Mouse (Mus musculus) bone marrow macrophage, adult 2 months (primary cell): ENCODE results near the gene 4930404N11Rik. TPM values are rescaled to one million over a fixed set of nuclear protein-coding genes. Genes with fewer than 3 reads are reported as not detected.
A peak's percentile ranks its signal among the peaks of the same experiment; 100 is the strongest.

ENCODE experiments used
- H3K27ac ChIP-seq: 2 replicates; pipeline ENCODE4 v1.5.1; 2012; ENCODE audit warnings: low read depth, low read length; ENCODE audit not compliant: insufficient read depth
- H3K4me1 ChIP-seq: 2 replicates; pipeline ENCODE4 v1.6.1; 2012; ENCODE audit warnings: low read length; ENCODE audit not compliant: control insufficient read depth, insufficient read depth
- H3K4me3 ChIP-seq: 2 replicates; pipeline ENCODE4 v1.5.1; 2012; ENCODE audit warnings: mild to moderate bottlenecking, low read length, moderate library complexity; ENCODE audit not compliant: insufficient read depth
- CTCF ChIP-seq: IDR thresholded peaks from 2 replicates; pipeline ENCODE4 v1.5.1; 2012; ENCODE audit warnings: low read depth, mild to moderate bottlenecking, low read length, moderate library complexity
- POLR2A ChIP-seq: IDR thresholded peaks from 2 replicates; pipeline ENCODE4 v1.6.1; 2012; ENCODE audit warnings: mild to moderate bottlenecking, low read depth, low read length, borderline replicate concordance
- polyA plus RNA-seq: library from polyadenylated mRNA; stranded (reverse); fragments of >200 nt; gene quantifications from 2 replicates; pipeline ENCODE4 v1.2.4, GENCODE M21; 2012; ENCODE audit not compliant: missing spikeins, insufficient read depth, insufficient read length

Gene 4930404N11Rik
- polyA plus RNA-seq, 1 experiment: not detected

DNA sequence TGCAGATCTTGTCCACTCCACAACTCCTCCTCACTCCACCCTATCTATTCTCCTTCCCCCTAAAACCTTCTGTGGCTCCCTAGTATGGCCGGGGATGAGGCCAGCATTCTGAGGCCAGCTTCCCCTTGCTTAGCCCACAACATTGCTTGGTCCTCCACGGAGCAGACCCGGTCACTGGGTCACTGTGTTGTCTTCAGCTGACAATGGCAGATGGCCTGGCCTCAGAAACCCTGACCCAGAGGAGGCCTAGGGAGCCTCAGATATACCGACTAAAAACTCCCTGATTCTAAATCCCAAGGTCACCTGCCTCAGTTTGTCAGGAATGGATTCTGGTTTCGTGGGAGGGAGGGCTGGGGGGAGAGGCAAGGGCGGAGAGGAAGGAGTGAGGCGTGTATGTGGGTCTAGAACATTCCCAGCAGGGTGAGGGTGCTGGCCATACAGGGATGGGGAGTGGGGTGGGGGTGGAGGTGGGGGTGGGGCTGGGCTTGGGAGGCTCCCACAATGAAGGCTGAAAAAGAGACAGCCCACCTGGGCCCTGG lies 36.7 kb upstream of the 4930404N11Rik start:
- no peak for TF ChIP-seq POLR2A
- TF ChIP-seq CTCF: no peak
- Histone ChIP-seq H3K4me3 (peak overlapping the region; percentile 39), H3K27ac (peak overlapping the region; percentile 98), H3K4me1 (peaks cover 41% of the 10 kb centered on the region)

DNA sequence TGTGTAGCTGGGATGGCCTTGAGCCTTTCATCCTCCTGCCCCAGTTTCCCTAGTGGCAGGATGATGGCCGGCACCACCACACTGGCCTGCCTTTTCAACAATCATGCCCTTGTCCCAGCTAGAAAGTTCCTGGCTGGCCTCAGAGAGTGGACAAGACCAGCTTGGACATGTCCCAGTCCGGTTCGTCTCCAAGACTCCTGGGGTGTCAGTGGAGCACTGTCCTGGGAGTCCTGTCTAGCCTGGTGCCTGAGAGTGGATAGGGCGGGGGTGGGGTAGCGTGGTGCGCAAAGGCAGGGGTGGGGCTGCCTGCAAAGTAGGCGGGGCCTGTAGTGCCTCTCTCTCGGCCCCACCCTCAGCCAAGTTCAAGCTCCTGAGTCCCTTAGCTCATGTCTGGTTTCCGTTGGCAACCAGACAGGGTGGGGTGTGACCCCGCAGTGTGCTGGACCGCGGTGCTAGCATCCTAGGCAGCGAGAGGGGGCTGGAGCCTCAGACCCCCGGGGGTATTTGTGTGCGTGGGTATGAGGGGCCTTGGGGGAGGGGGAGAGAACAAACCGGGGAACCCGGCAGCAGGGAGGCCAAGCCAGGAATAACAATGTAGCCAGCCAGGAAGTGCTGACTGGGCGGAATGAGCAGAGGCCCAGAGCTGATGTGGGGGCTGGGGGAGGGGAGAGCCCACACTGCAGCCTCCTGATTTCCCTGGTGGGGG lies 36.1 kb upstream of the 4930404N11Rik start:
- peak overlapping the region; percentile 39 for H3K4me3 ChIP-seq
- TF ChIP-seq CTCF (no peak), POLR2A (no peak)
- peak overlapping the region; percentile 98 for H3K27ac ChIP-seq
- H3K4me1 ChIP-seq: peaks cover 41% of the 10 kb centered on the region

DNA sequence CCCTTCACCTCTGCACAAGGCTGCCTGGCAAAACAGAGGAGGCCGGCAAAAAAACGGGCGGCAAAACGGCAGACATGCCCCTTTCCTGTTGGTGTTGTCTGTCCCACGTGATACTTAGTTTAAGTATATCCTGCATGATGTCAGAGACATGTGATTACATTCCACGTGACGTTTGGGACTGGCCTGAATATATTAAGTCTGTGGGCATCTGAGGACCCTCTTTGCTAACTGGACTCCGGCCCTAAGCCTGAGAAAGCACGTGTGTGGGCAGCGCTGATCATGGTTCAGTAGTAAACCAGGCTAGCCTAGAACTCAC lies 35.5 kb upstream of the 4930404N11Rik start:
- Histone ChIP-seq H3K4me1 (peaks cover 36% of the 10 kb centered on the region), H3K4me3 (peak overlapping the region; percentile 35), H3K27ac (peak overlapping the region; percentile 98)
- TF ChIP-seq POLR2A (no peak), CTCF (no peak)

DNA sequence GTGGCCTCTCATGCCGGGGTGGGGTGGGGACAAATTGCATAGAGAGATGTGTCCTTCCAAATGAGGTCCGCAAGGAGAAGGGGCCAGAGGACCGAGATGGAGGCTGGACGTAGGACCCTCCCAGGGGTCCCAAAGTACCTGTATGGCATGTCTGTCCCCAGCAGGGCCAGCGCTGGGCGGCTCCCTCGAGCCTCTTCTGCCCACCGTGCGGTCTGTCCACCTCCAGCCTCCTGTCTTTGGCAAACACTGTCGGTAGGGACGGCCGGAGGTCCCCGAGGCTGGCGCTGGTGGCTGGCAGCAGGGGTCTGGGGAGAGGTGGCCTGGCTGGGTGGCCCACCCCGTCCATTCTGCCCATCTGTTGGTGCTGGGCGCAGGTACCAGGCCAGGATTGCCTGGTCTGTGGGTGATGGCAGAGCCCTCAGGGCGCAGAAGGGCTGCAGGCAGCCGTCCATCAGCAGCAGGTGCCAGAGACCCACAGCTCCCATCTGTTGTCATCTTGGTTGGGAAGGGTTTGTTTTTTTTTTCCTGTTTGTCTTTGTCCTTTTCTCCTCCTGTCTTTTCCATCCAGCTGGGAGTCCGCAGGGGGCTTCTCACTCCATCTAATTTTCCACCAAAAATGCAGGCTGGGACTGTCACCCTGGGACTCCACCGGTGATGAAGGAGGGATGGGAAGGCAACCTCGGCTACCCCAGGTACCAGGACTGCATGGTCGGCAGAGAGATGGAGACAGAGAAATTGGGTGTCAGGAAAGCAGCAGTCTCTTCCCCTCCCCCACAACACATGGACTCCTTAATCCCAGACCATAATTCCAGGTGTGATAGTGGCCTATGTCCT lies 35.0 kb upstream of the 4930404N11Rik start:
- TF ChIP-seq CTCF (0 out of 2 replicates have a peak, but pooled peaks have one; percentile 8), POLR2A (no peak)
- peak overlapping the region; percentile 32 for H3K4me3 ChIP-seq
- peaks cover 31% of the 10 kb centered on the region for H3K4me1 ChIP-seq
- peak overlapping the region; percentile 98 for H3K27ac ChIP-seq

DNA sequence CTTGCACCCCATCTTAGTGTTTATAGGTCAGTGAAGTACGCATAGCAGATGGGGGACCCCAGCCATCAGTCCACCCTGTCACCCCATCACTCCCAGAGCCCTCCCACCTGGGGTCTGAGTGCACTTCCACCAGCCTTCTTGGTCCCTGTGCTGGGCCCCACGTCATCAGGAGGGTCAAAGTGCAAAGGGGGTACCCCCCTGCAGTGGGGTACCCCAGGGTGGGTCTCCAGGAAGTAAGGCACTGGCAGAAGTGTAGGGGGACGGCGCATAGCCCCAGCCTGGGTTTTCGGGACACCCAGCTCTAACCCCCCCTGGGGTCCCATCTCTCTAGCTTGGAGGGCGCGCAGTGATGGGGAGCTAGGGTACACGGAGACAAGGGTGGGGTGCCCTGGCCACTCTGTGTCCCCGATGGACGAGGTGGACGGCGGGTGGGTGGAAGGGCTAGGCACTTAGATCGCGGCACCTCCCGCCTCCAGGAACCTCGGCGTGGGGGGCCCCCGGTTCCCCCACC lies 34.2 kb upstream of the 4930404N11Rik start:
- TF ChIP-seq CTCF: no peak
- TF ChIP-seq POLR2A: no peak
- peak overlapping the region; percentile 32 for H3K4me3 ChIP-seq

DNA sequence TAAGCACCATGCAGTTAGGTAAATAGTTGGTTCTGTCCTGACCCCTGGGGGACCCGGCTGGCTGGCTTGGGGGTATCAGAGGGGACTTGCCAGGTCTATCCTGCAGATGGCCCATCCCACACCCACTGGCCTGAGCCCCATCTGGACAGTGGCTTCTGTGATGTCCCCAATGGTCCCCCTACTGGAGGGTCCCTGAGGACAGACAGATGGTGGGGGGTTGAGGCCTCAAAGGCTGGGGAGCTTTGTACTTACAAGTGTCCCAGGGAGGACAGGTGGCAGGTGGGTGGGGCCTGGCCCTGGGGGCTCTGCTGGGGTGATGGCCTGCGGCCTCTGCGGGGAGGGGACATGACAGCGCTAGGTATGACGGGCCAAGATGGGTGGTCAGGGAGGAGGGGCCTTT lies 33.7 kb upstream of the 4930404N11Rik start:
- peaks cover 20% of the 10 kb centered on the region for H3K4me1 ChIP-seq
- H3K27ac ChIP-seq: no peak overlapping the region
- H3K4me3 ChIP-seq: no peak overlapping the region
- no peak for TF ChIP-seq CTCF

More for the DNA sequence above, 34.2 kb upstream of the 4930404N11Rik start:
- peaks cover 26% of the 10 kb centered on the region for H3K4me1 ChIP-seq
- no peak overlapping the region for H3K27ac ChIP-seq

DNA sequence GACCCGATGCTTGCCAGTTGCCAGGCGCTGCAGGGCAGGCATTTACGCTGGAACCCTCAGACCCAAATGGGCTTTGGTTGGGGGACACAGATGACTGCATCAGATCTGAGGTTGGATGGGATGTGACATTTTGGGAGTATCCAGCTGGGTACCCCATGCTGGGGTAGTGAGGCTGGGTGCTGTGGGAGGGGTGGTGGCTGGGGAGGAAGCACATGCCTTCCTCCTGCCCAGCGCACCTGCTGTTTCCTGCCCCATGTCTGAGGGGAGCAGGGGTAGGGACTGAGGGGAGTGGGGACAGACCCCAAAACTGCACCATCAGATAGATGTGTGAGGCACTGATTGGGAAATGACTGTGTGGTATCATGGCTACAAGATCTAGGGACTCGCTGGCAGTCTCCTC lies 31.1 kb upstream of the 4930404N11Rik start:
- no peak for TF ChIP-seq POLR2A
- TF ChIP-seq CTCF: no peak
- Histone ChIP-seq H3K27ac (no peak overlapping the region), H3K4me3 (no peak overlapping the region), H3K4me1 (peaks cover 13% of the 10 kb centered on the region)

DNA sequence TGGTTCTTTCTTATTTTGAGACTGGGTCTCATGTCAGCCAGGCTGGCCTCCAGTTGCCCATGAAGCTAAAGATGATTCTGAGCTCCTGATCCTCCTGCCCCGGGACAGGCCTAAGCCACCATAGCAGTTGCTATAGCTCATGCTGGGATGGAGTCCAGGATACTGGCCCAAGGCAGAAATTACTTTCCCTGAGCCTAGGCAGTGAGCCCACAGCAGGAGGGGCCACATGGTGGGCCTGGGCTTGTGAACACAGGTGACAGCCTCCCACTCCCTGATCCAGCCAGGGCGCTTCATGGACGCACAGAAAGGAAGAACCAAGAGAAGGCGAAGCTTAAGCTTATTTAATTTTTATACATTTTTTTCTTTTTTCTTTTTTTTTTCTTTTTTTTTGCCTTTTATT lies 30.2 kb upstream of the 4930404N11Rik start:
- Histone ChIP-seq H3K4me1 (peaks cover 6% of the 10 kb centered on the region), H3K27ac (no peak overlapping the region), H3K4me3 (no peak overlapping the region)
- TF ChIP-seq CTCF: no peak
- TF ChIP-seq POLR2A: no peak

DNA sequence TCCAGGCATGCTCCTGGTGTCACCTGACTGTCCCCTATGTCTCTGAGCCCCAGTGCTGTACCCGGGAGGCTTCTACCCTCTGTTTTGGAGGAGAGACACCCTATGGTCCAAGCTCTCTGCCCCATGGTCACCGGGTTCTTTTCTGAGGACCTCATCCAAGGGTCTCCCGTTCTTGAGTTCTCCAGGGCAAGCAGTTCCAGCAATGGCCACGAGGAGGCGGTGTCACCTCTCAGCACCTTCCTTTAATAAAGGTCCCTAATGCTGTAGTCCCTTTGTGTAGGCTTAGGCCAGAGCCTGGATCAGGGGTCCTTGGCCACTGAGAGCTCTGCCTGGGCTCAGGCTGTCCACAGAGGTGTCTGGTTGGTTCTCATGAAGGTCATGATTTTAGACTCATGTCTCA lies 29.5 kb upstream of the 4930404N11Rik start:
- TF ChIP-seq CTCF (peak; percentile 84), POLR2A (no peak)
- Histone ChIP-seq H3K4me1 (peaks cover 4% of the 10 kb centered on the region), H3K4me3 (no peak overlapping the region), H3K27ac (no peak overlapping the region)
